In genomic region chr17:10626299-10627095, GRCm38 (mm10) we compare ENCODE assay signal across 18 mouse cellular contexts.
A peak's percentile ranks its signal among the peaks of the same experiment; 100 is the strongest.
DNase-seq lines count a peak whose midpoint lies in the region; ATAC-seq and TF ChIP-seq lines count a peak whose summit lies in the region.
"Had no signal": no experiment of that assay in that cellular context is flagged by ENCODE, and none has a peak within 500 bp of the region (broad histone marks: within the 10 kb centered on the region; RNA-seq: fewer than 3 reads in every experiment).

No protein-coding gene starts in this region.

- H3K4me2 ChIP-seq in liver, embryonic 16.5 days (ENCODE audit: low read depth, low read length) = no peak overlapping the region
- H3K4me2 ChIP-seq in liver, postnatal 0 days (ENCODE audit: low read depth, low read length) = no peak overlapping the region
- H3K4me2 ChIP-seq: hindbrain, embryonic 13.5 days; midbrain, embryonic 11.5 days had no signal

- no peaks in the 10 kb centered on the region for H3K4me1 ChIP-seq in liver, embryonic 16.5 days (ENCODE audit: control insufficient read depth, low read depth, low read length)
- H3K4me1 ChIP-seq in liver, postnatal 0 days (ENCODE audit: insufficient read depth) = 0 out of 2 replicates have a peak, but pooled peaks cover 3% of the 10 kb centered on the region

- no peaks in the 10 kb centered on the region for H3K9me3 ChIP-seq in liver, embryonic 16.5 days (replicated peaks; ENCODE audit: control insufficient read depth, low read length)
- H3K9me3 ChIP-seq in liver, postnatal 0 days (ENCODE audit: low read length) = no peaks in the 10 kb centered on the region
- H3K9me3 ChIP-seq: hindbrain, embryonic 13.5 days had no signal

- no peak for TF ChIP-seq EP300 in liver, postnatal 0 days (IDR thresholded peaks at IDR 0.05; ENCODE audit: low read depth)

- H3K27ac ChIP-seq in liver, embryonic 16.5 days (ENCODE audit: low read length) = peak overlapping the region; percentile 22
- no peak overlapping the region for H3K27ac ChIP-seq in liver, postnatal 0 days (ENCODE audit: low read depth)
- H3K27ac ChIP-seq: gastrocnemius, adult 2 months; heart, adult 2 months; hindbrain, embryonic 13.5 days had no signal

- H3K36me3 ChIP-seq in liver, embryonic 16.5 days (ENCODE audit: control insufficient read depth, insufficient read depth) = no peaks in the 10 kb centered on the region
- H3K36me3 ChIP-seq in liver, postnatal 0 days (replicated peaks; ENCODE audit: insufficient read depth, low read length) = no peaks in the 10 kb centered on the region
- H3K36me3 ChIP-seq: hindbrain, embryonic 13.5 days had no signal

- no peak overlapping the region for H3K9ac ChIP-seq in liver, embryonic 16.5 days (ENCODE audit: low read depth, low read length)
- H3K9ac ChIP-seq in liver, postnatal 0 days (replicated peaks) = no peak overlapping the region
- H3K9ac ChIP-seq: hindbrain, embryonic 13.5 days had no signal

- no peak overlapping the region for H3K4me3 ChIP-seq in liver, embryonic 16.5 days (ENCODE audit: low read depth, low read length)
- H3K4me3 ChIP-seq in liver, postnatal 0 days (ENCODE audit: low read depth, low read length) = no peak overlapping the region
- H3K4me3 ChIP-seq: gastrocnemius, adult 2 months; heart, adult 2 months; hindbrain, embryonic 13.5 days; myocyte had no signal

- peak; percentile 55 to 74 for DNase-seq in cerebellum, postnatal 14 days
- DNase-seq in cerebellum, adult 9-11 months = no peak
- no peak for DNase-seq in liver, postnatal 0 days
- DNase-seq in kidney, adult 9 months = peak; percentile 83
- DNase-seq in layer of hippocampus, postnatal 14 days (ENCODE audit: low spot score in 2 of 2) = no peak
- DNase-seq in left cerebral cortex, postnatal 10 days (ENCODE audit: extremely low spot score in 1 of 2, low spot score in 2 of 2) = no peak
- DNase-seq: adrenal gland, postnatal 10 days; gastrocnemius, adult 2 months; heart, adult 2 months; lung, adult 18-20 months; lung, postnatal 4 days; right cerebral cortex, postnatal 14 days; thymus, postnatal 4 days had no signal

- peak; percentile 80 for ATAC-seq in liver, embryonic 16.5 days (ENCODE audit: low read depth)
- no peak for ATAC-seq in liver, postnatal 0 days
- ATAC-seq: forebrain, embryonic 16.5 days had no signal

- TF ChIP-seq CTCF in liver, postnatal 0 days (IDR thresholded peaks at IDR 0.05; ENCODE audit: low read depth) = no peak

- 60% methylated on average over 13 of the region's 13 CpGs for WGBS in liver, embryonic 16.5 days (ENCODE audit: insufficient replicate concordance)
- WGBS in liver, postnatal 0 days (ENCODE audit: insufficient replicate concordance) = 62% methylated on average over 13 of the region's 13 CpGs

- intact Hi-C loops in left cerebral cortex, postnatal 10 days (cut with DNase I) = no loop called here

- no peaks in the 10 kb centered on the region for H3K27me3 ChIP-seq in liver, embryonic 16.5 days (ENCODE audit: control insufficient read depth, insufficient read depth, low read depth, low read length)
- H3K27me3 ChIP-seq in liver, postnatal 0 days (ENCODE audit: insufficient read depth, low read length) = no peaks in the 10 kb centered on the region
- H3K27me3 ChIP-seq: hindbrain, embryonic 13.5 days had no signal

Comparison
In these comparisons a context has a peak if more than half of its experiments do, and no peak if none do; other contexts are left out.
1. DNase-seq: peak in cerebellum, postnatal 14 days (2 of 2) and kidney, adult 9 months (single experiment); none in cerebellum, adult 9-11 months (single experiment), liver, postnatal 0 days (single experiment), layer of hippocampus, postnatal 14 days (0 of 2) and left cerebral cortex, postnatal 10 days (0 of 2).